Mouse (Mus musculus) heart, postnatal 25 days (tissue): ENCODE results near the gene Zswim7. TPM values are rescaled to one million over a fixed set of nuclear protein-coding genes. Genes with fewer than 3 reads are reported as not detected.

ENCODE experiments used
- DNase-seq: peaks from one replicate; pipeline ENCODE4 v3.0.0; 2022; ENCODE audit warnings: low spot score
- intact Hi-C: fragments of 180-260 bp; cut with DNase I; formaldehyde crosslinking; loops from one replicate; pipeline ENCODE4 v1.15.1; 2025
- total RNA-seq, 2 experiments: library from RNA; stranded (reverse); gene quantifications; 2 replicates each; pipeline ENCODE4 v1.2.3; 2021

The Zswim7 gene
- total RNA-seq, 2 experiments from 2014 or later: 11.7 to 12.0 TPM

GRCm38 (mm10) chr11:62263599-62263998 is 17.6 kb downstream of the Zswim7 start:
- intact Hi-C loops: no loop called here

GRCm38 (mm10) chr11:62259214-62259613 is 22.0 kb downstream of the Zswim7 start:
- intact Hi-C loops: no loop called here
- DNase-seq: no peak

More at GRCm38 (mm10) chr11:62263599-62263998, 17.6 kb downstream of the Zswim7 start:
- DNase-seq: no peak

GRCm38 (mm10) chr11:62253380-62253779 is 27.8 kb downstream of the Zswim7 start:
- intact Hi-C loops: no loop called here
- DNase-seq: no peak

- DNase-seq: no peak
- intact Hi-C loops: no loop called here
Observed at GRCm38 (mm10) chr11:62251047-62251446, 30.1 kb downstream of the Zswim7 start.

GRCm38 (mm10) chr11:62249266-62250037 is 31.7 kb downstream of the Zswim7 start:
- DNase-seq: no peak
- intact Hi-C loops: no loop called here

GRCm38 (mm10) chr11:62248401-62249244 is 32.6 kb downstream of the Zswim7 start, which contains the start of gene Adora2b:
Gene Adora2b, plus strand, starts transcription at chr11:62248984.
- intact Hi-C loops: no loop called here
- DNase-seq: peak; percentile 39

GRCm38 (mm10) chr11:62247759-62248400 is 33.3 kb downstream of the Zswim7 start:
- intact Hi-C loops: no loop called here

GRCm38 (mm10) chr11:62244471-62244870 is 36.7 kb downstream of the Zswim7 start:
- intact Hi-C loops: no loop called here
- no peak for DNase-seq

More at GRCm38 (mm10) chr11:62247759-62248400, 33.3 kb downstream of the Zswim7 start:
- no peak for DNase-seq

GRCm38 (mm10) chr11:62243871-62244270 is 37.3 kb downstream of the Zswim7 start:
- intact Hi-C loops: no loop called here
- no peak for DNase-seq

GRCm38 (mm10) chr11:62240631-62241261 is 40.4 kb downstream of the Zswim7 start:
- intact Hi-C loops: no loop called here
- no peak for DNase-seq

- intact Hi-C loops: no loop called here
- no peak for DNase-seq
Observed at GRCm38 (mm10) chr11:62224797-62225196, 56.4 kb downstream of the Zswim7 start.

- peak; percentile 39 for DNase-seq
- intact Hi-C loops: no loop called here
Observed at GRCm38 (mm10) chr11:62223962-62224361, 57.2 kb downstream of the Zswim7 start.

GRCm38 (mm10) chr11:62223416-62223815 is 57.8 kb downstream of the Zswim7 start:
- no peak for DNase-seq
- intact Hi-C loops: no loop called here

- intact Hi-C loops: no loop called here
- peak; percentile 8 for DNase-seq
Observed at GRCm38 (mm10) chr11:62220756-62221510, 60.2 kb downstream of the Zswim7 start.

- no peak for DNase-seq
- intact Hi-C loops: no loop called here
Observed at GRCm38 (mm10) chr11:62217751-62218150, 63.4 kb downstream of the Zswim7 start.
